13 mouse cellular contexts compared by ENCODE assay signal in the genomic region with DNA sequence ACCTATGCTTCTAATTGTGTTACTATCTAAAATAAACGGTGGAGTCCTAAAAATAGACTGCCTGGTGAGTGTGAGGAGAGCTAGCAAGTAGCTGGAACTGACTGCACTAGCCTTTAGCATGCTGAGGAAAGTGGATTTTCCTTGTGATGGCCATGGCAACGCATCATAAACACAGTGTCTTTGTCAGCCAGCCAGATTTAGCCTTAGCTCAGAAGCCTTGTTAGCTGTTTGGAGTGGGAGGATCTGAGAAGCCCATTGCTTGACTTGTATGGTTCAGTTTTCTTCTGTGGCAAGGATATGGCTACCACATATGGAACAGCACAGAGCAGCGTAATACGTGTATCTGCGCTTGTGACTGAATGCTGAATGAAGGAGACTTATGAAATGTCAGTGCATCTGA.
DNase-seq lines count a peak whose midpoint lies in the region; ATAC-seq and TF ChIP-seq lines count a peak whose summit lies in the region.
"Had no signal": no experiment of that assay in that cellular context is flagged by ENCODE, and none has a peak within 500 bp of the region (broad histone marks: within the 10 kb centered on the region; RNA-seq: fewer than 3 reads in every experiment).

No protein-coding gene starts in this region.

- no peak for TF ChIP-seq CTCF in testis, adult 2 months (IDR thresholded peaks at IDR 0.05; ENCODE audit: control insufficient read depth, insufficient read depth, insufficient replicate concordance, low read depth, low read length)

- H3K4me1 ChIP-seq in heart, embryonic 11.5 days (ENCODE audit: control insufficient read depth, insufficient read depth, low read length) = peaks cover 16% of the 10 kb centered on the region
- H3K4me1 ChIP-seq in testis, adult 2 months (ENCODE audit: control insufficient read depth, insufficient read depth, low read length) = peaks cover 11% of the 10 kb centered on the region

- H3K36me3 ChIP-seq in heart, embryonic 11.5 days (ENCODE audit: control insufficient read depth, insufficient read depth, low read length) = no peaks in the 10 kb centered on the region
- no peaks in the 10 kb centered on the region for H3K36me3 ChIP-seq in testis, adult 2 months (ENCODE audit: control insufficient read depth, insufficient read depth, low read length)
- H3K36me3 ChIP-seq: limb, embryonic 15.5 days had no signal

- intact Hi-C loops in heart, postnatal 14 days (cut with DNase I) = no loop called here
- intact Hi-C loops in left cerebral cortex, postnatal 25 days (cut with DNase I) = no loop called here

- DNase-seq in heart, postnatal 14 days = no peak
- no peak for DNase-seq in testis, postnatal 14 days (ENCODE audit: low spot score)
- peak; percentile 49 to 83 for DNase-seq in left cerebral cortex, postnatal 25 days (ENCODE audit: low spot score in 2 of 2)
- peak; percentile 69 for DNase-seq in telencephalon, adult 2 months (ENCODE audit: low read depth, low spot score)
- DNase-seq in spleen, postnatal 14 days (ENCODE audit: low spot score in 2 of 2) = no peak
- no peak for DNase-seq in kidney, adult 11 months
- DNase-seq: adrenal gland, postnatal 14 days; kidney, adult 9 months; thymus, adult 18-20 months had no signal

- H3K4me2 ChIP-seq in heart, embryonic 11.5 days = peak overlapping the region; percentile 24
- H3K4me2 ChIP-seq: limb, embryonic 15.5 days had no signal

- no peak overlapping the region for H3K4me3 ChIP-seq in heart, embryonic 11.5 days (ENCODE audit: low read depth, low read length)
- H3K4me3 ChIP-seq in testis, adult 2 months (ENCODE audit: control insufficient read depth, low read depth, low read length) = peak overlapping the region; percentile 3; the same call in 1 of the 2 replicates
- H3K4me3 ChIP-seq: limb, embryonic 15.5 days had no signal

- ATAC-seq in heart, embryonic 11.5 days (replicated peaks; ENCODE audit: insufficient number of reproducible peaks, low FRiP score, low TSS enrichment) = no peak
- ATAC-seq: CD4-positive, CD25-positive, alpha-beta regulatory T cell, adult 4 months had no signal

- 64% methylated on average over 5 of the region's 5 CpGs for WGBS in heart, embryonic 11.5 days (ENCODE audit: insufficient replicate concordance)

- TF ChIP-seq POLR2A in testis, adult 2 months (IDR thresholded peaks at IDR 0.05; ENCODE audit: control insufficient read depth, low read depth, low read length) = no peak

- no peaks in the 10 kb centered on the region for H3K9me3 ChIP-seq in heart, embryonic 11.5 days (replicated peaks; ENCODE audit: control insufficient read depth, low read length)
- H3K9me3 ChIP-seq: limb, embryonic 15.5 days had no signal

- H3K27ac ChIP-seq in heart, embryonic 11.5 days (ENCODE audit: low read depth, low read length) = peak overlapping the region; percentile 16; the same call in 1 of the 2 replicates
- no peak overlapping the region for H3K27ac ChIP-seq in testis, adult 2 months (ENCODE audit: control insufficient read depth, insufficient read depth, low read depth, low read length)
- H3K27ac ChIP-seq: limb, embryonic 15.5 days had no signal

- H3K27me3 ChIP-seq in heart, embryonic 11.5 days (ENCODE audit: control insufficient read depth, insufficient read depth, low read length) = no peaks in the 10 kb centered on the region
- no peaks in the 10 kb centered on the region for H3K27me3 ChIP-seq in testis, adult 2 months (ENCODE audit: control insufficient read depth, insufficient read depth, low read length)
- H3K27me3 ChIP-seq: limb, embryonic 15.5 days had no signal

- no peak overlapping the region for H3K9ac ChIP-seq in heart, embryonic 11.5 days (ENCODE audit: low read depth, low read length)
- H3K9ac ChIP-seq: limb, embryonic 15.5 days had no signal

Comparison
In these comparisons a context has a peak if more than half of its experiments do, and no peak if none do; other contexts are left out.
1. DNase-seq: peak in left cerebral cortex, postnatal 25 days (2 of 2) and telencephalon, adult 2 months (single experiment); none in heart, postnatal 14 days (0 of 2), testis, postnatal 14 days (single experiment), spleen, postnatal 14 days (0 of 2) and kidney, adult 11 months (single experiment).